Mouse (Mus musculus) heart, postnatal 14 days (tissue): ENCODE results near the gene Thsd7a. TPM values are rescaled to one million over a fixed set of nuclear protein-coding genes. Genes with fewer than 3 reads are reported as not detected.

Experiments used
- DNase-seq, 2 experiments: peaks; one replicate each; pipeline ENCODE4 v3.0.0; 2021 to 2022
- intact Hi-C: fragments of 180-260 bp; cut with DNase I; formaldehyde crosslinking; loops from one replicate; pipeline ENCODE4 v1.15.1; 2025
- total RNA-seq, 2 experiments: library from RNA; stranded (reverse); gene quantifications; 2 replicates each; pipeline ENCODE4 v1.2.3; 2021

The Thsd7a gene
- total RNA-seq, 2 experiments from 2014 or later: 10.7 to 14.6 TPM

GRCm38 (mm10) chr6:12262641-12263400 is 486.4 kb downstream of the Thsd7a start:
- no peak for DNase-seq
- intact Hi-C loops: no loop called here
